Mouse (Mus musculus): Measurements from ENCODE around the gene Asphd2.

- TF ChIP-seq GATA1 (IDR thresholded peaks at IDR 0.05; ENCODE audit: low read length) (no peak), TAL1 (IDR thresholded peaks at IDR 0.05; ENCODE audit: low read length) (no peak)
Observed at GRCm38 (mm10) chr5:112344092-112344960, 50.3 kb downstream of the Asphd2 start.

Data from erythroblast, embryonic 14.5 days (primary cell).